Mouse (Mus musculus) liver, embryonic 15.5 days (tissue): Measurements from ENCODE around the gene Zbtb20. TPM values are rescaled to one million over a fixed set of nuclear protein-coding genes. Genes with fewer than 3 reads are reported as not detected.

Experiments used
- ATAC-seq: fragments of 200-750 bp; cut with Nextera tagmentation; 2 replicates; pipeline ENCODE4 v1.8.0; 2017; ENCODE audit warnings: moderate number of reproducible peaks, mild to moderate bottlenecking, moderate library complexity; ENCODE audit not compliant: insufficient read depth
- H3K27ac ChIP-seq: fragments of 300-500 bp; sonication (generic); replicated peaks from 2 replicates; pipeline ENCODE4 v1.5.1; 2015; ENCODE audit warnings: mild to moderate bottlenecking, inconsistent platforms
- H3K27me3 ChIP-seq: fragments of 300-500 bp; sonication (generic); 2 replicates; pipeline ENCODE4 v1.6.1; 2015; ENCODE audit warnings: mild to moderate bottlenecking, inconsistent platforms
- H3K36me3 ChIP-seq: fragments of 300-500 bp; sonication (generic); replicated peaks from 2 replicates; pipeline ENCODE4 v1.6.1; 2015; ENCODE audit warnings: moderate library complexity, mild to moderate bottlenecking, inconsistent platforms
- H3K4me1 ChIP-seq: fragments of 300-500 bp; sonication (generic); replicated peaks from 2 replicates; pipeline ENCODE4 v1.6.1; 2015; ENCODE audit warnings: inconsistent platforms
- H3K4me2 ChIP-seq: fragments of 300-500 bp; sonication (generic); 2 replicates; pipeline ENCODE4 v1.6.1; 2015; ENCODE audit warnings: moderate library complexity, mild to moderate bottlenecking, inconsistent platforms
- H3K4me3 ChIP-seq: fragments of 300-500 bp; sonication (generic); replicated peaks from 2 replicates; pipeline ENCODE4 v1.5.1; 2015; ENCODE audit warnings: mild to moderate bottlenecking, inconsistent platforms
- H3K9ac ChIP-seq: fragments of 300-500 bp; sonication (generic); 2 replicates; pipeline ENCODE4 v1.6.1; 2015; ENCODE audit warnings: moderate library complexity, mild to moderate bottlenecking, inconsistent platforms
- H3K9me3 ChIP-seq: fragments of 300-500 bp; sonication (generic); replicated peaks from 2 replicates; pipeline ENCODE4 v1.6.1; 2016; ENCODE audit warnings: inconsistent platforms
- WGBS: fragments of 180-500 bp; shearing (Covaris S2); methylation state at CpG from one replicate; pipeline ENCODE4 v1.1.7; 2015; ENCODE audit warnings: mixed read lengths; ENCODE audit not compliant: insufficient replicate concordance; 5-methylcytosine and 5-hydroxymethylcytosine counted together
- polyA plus RNA-seq: library from polyadenylated mRNA; unstranded; fragments of >200 nt; fragmentation: Nextera tagmentation; extraction: Ambion mirVana; gene quantifications from 2 replicates; pipeline ENCODE4 v1.2.1, GENCODE M21; 2015

The Zbtb20 gene
- polyA plus RNA-seq, 1 experiment from 2014 or later = 5.1 TPM

GRCm38 (mm10) chr16:43592801-43593200 is 717.1 kb downstream of the Zbtb20 start:
- Histone ChIP-seq H3K9ac (no peak overlapping the region), H3K27me3 (no peaks in the 10 kb centered on the region), H3K9me3 (no peaks in the 10 kb centered on the region), H3K27ac (no peak overlapping the region), H3K36me3 (no peaks in the 10 kb centered on the region), H3K4me3 (no peak overlapping the region), H3K4me2 (no peak overlapping the region), H3K4me1 (no peaks in the 10 kb centered on the region)
- ATAC-seq = no peak
- 5% methylated on average over 1 of the region's 1 CpGs for WGBS

DNA sequence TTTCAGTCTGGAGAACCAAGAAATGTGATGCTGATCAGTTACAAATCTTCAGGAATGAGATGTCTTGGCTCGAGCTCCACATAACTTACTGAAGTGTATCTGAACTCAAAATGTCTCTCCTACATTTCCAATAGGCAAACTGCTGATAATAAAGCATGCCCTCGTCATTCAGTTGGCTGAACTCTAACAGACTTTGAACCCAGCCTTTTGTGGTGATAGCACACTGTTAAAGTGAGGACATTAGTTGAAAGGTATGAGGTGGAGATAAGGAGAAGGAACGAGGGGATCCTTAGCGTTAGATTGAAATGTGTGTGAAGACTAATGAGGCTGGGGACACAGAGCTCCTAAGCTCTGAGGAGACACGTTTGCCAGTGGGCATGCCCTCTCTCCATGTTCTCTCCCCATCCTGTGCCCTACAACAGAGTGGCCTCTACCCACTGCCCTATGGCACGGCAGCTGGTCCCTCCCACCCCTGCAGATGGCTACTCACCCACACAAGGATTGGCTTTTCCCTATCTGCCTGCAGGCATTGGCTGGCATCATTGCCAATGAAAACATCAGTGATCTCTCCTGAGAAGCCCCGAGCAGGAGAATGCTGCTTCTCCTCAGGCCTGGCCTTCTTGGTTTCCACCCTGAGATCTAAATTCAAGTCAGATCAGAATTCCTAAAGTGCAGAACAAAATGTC is 721.8 kb downstream of the Zbtb20 start:
- Histone ChIP-seq H3K36me3 (no peaks in the 10 kb centered on the region), H3K9ac (no peak overlapping the region), H3K4me1 (no peaks in the 10 kb centered on the region), H3K27ac (no peak overlapping the region), H3K27me3 (no peaks in the 10 kb centered on the region), H3K4me2 (no peak overlapping the region), H3K4me3 (no peak overlapping the region), H3K9me3 (no peaks in the 10 kb centered on the region)
- 52% methylated on average over 7 of the region's 7 CpGs for WGBS
- ATAC-seq = no peak

DNA sequence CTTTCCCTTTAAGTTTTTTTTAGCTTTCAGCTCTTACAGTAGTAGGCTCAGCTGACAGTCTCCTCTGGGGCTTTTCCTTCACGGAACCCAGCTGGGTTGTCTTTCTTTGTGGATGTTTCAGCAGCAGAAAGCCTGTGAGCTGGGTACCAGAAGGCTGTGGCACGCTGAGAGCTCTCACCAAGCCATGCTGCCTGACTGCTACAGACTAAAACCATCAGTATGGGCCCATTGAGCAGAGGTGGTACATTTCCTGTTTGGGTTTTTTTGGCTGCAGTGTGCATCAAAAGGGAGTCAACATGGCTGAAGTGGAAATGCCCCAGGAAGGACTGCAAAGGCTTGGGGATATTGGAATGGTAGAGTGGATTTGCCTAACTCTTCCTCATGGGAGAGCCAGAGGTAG is 724.0 kb downstream of the Zbtb20 start:
- Histone ChIP-seq H3K4me3 (no peak overlapping the region), H3K27ac (no peak overlapping the region), H3K4me2 (no peak overlapping the region)

GRCm38 (mm10) chr16:43602573-43602972 is 726.9 kb downstream of the Zbtb20 start:
- H3K36me3 ChIP-seq = no peaks in the 10 kb centered on the region
- WGBS = 58% methylated on average over 4 of the region's 4 CpGs
- H3K4me2 ChIP-seq = no peak overlapping the region
- H3K9me3 ChIP-seq = no peaks in the 10 kb centered on the region
- H3K4me3 ChIP-seq = no peak overlapping the region
- H3K4me1 ChIP-seq = no peaks in the 10 kb centered on the region
- no peaks in the 10 kb centered on the region for H3K27me3 ChIP-seq
- no peak for ATAC-seq
- H3K27ac ChIP-seq = no peak overlapping the region
- no peak overlapping the region for H3K9ac ChIP-seq

More for the DNA sequence above, 724.0 kb downstream of the Zbtb20 start:
- no peaks in the 10 kb centered on the region for H3K36me3 ChIP-seq
- no peaks in the 10 kb centered on the region for H3K27me3 ChIP-seq
- no peak overlapping the region for H3K9ac ChIP-seq
- no peaks in the 10 kb centered on the region for H3K4me1 ChIP-seq
- no peak for ATAC-seq
- WGBS = 55% methylated on average over 2 of the region's 2 CpGs
- no peaks in the 10 kb centered on the region for H3K9me3 ChIP-seq

GRCm38 (mm10) chr16:43603591-43604141 is 728.0 kb downstream of the Zbtb20 start:
- H3K9ac ChIP-seq = no peak overlapping the region
- H3K36me3 ChIP-seq = no peaks in the 10 kb centered on the region
- no peak overlapping the region for H3K4me2 ChIP-seq
- no peak overlapping the region for H3K27ac ChIP-seq
- H3K4me1 ChIP-seq = no peaks in the 10 kb centered on the region
- no peaks in the 10 kb centered on the region for H3K9me3 ChIP-seq
- no peaks in the 10 kb centered on the region for H3K27me3 ChIP-seq
- WGBS = 31% methylated on average over 9 of the region's 9 CpGs
- no peak for ATAC-seq
- H3K4me3 ChIP-seq = no peak overlapping the region

DNA sequence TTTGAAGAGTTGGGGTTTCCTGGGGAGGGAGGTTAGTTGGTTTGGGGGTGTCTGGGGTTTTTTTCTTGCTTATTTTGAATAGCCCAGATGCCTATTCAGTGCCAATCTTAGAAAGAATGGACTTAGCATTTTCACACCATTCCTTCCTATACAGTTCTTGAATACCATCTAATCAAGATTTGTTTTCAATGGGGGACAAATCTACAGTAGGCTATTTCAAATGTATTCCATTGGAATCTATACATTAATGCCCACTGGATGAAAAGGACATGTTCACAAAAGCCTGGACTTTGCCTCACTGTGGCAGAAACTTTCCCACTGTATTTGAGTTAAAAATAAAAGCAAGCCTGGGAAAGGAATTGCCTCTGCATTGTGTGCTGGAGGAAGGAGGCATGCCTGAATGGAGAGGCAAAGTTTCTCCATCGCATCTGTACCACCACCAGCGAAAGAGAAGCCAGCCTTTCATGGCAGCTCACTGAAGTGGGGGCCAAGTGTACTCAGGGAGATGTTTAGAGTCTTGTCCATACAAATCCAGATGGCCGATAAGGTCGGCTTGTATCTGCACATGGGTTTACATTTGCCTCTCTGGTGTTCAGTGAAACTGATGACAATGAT is 728.8 kb downstream of the Zbtb20 start:
- ATAC-seq = no peak
- Histone ChIP-seq H3K4me3 (no peak overlapping the region), H3K4me1 (no peaks in the 10 kb centered on the region), H3K27me3 (no peaks in the 10 kb centered on the region), H3K9me3 (no peaks in the 10 kb centered on the region), H3K36me3 (no peaks in the 10 kb centered on the region), H3K27ac (no peak overlapping the region), H3K9ac (no peak overlapping the region), H3K4me2 (no peak overlapping the region)
- WGBS = 53% methylated on average over 4 of the region's 4 CpGs

DNA sequence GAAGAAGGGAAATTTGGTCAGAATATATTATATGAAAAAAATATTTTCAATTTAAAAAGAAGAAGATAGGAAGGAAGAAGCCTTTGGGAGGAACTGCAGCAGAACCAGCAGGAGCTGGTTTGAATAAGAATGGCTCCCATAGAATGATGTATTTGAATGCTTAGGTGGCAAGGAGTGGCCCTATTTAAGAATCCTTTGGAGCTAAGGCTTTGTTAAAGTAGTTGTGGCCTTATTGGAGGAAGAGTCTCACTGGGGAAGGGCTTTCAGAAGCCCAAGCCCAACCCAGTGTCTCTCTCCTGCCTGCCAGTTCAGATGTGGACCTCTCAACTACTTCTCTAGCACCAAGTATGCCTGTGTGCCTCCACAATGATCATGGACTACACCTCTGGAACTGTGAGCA is 731.4 kb downstream of the Zbtb20 start:
- Histone ChIP-seq H3K27me3 (no peaks in the 10 kb centered on the region), H3K4me2 (no peak overlapping the region), H3K36me3 (no peaks in the 10 kb centered on the region), H3K4me3 (no peak overlapping the region), H3K9me3 (no peaks in the 10 kb centered on the region), H3K27ac (no peak overlapping the region), H3K4me1 (no peaks in the 10 kb centered on the region), H3K9ac (no peak overlapping the region)
- ATAC-seq = no peak

DNA sequence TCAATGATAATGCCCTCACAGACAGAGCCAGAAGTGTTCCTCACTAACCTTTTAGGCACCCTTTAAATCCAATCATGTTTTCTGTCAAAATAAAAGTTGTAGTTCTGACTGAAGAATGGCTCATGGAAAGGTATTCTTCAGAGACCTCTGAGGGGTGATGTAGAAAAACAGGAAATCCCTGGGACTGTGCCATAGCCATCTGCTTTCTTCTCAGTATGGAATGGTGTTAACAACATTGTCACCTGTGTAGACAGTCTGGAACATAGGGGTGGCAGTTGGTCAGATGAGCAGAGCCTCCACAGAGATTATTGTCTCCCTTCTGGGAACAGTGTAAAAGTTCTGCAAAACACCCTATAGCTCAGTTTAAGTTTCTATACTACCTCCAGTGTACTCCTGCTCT is 732.4 kb downstream of the Zbtb20 start:
- Histone ChIP-seq H3K27me3 (no peaks in the 10 kb centered on the region), H3K9me3 (no peaks in the 10 kb centered on the region), H3K4me2 (no peak overlapping the region), H3K4me1 (no peaks in the 10 kb centered on the region), H3K27ac (no peak overlapping the region), H3K4me3 (no peak overlapping the region), H3K9ac (no peak overlapping the region), H3K36me3 (no peaks in the 10 kb centered on the region)
- ATAC-seq = no peak

DNA sequence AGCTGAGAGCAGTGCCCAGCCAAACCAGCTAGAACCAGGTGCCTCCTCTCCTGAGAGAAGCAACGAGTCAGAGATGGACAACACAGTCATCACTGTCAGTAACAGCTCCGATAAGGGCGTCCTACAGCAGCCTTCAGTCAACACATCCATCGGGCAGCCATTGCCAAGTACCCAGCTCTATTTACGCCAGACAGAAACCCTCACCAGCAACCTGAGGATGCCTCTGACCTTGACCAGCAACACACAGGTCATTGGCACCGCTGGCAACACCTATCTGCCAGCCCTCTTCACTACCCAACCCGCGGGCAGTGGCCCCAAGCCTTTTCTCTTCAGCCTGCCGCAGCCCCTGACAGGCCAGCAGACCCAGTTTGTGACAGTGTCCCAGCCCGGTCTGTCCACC is 734.7 kb downstream of the Zbtb20 start:
- Histone ChIP-seq H3K27me3 (no peaks in the 10 kb centered on the region), H3K4me1 (no peaks in the 10 kb centered on the region), H3K4me2 (no peak overlapping the region), H3K9ac (no peak overlapping the region), H3K4me3 (no peak overlapping the region), H3K9me3 (no peaks in the 10 kb centered on the region), H3K36me3 (no peaks in the 10 kb centered on the region), H3K27ac (no peak overlapping the region)
- 64% methylated on average over 10 of the region's 10 CpGs for WGBS
- ATAC-seq = no peak

- Histone ChIP-seq H3K27me3 (no peaks in the 10 kb centered on the region), H3K9ac (no peak overlapping the region), H3K27ac (no peak overlapping the region), H3K4me1 (no peaks in the 10 kb centered on the region), H3K4me3 (no peak overlapping the region), H3K9me3 (no peaks in the 10 kb centered on the region), H3K36me3 (no peaks in the 10 kb centered on the region), H3K4me2 (no peak overlapping the region)
- 62% methylated on average over 4 of the region's 4 CpGs for WGBS
- ATAC-seq = no peak
These were observed 740.7 kb downstream of the Zbtb20 start for GRCm38 (mm10) chr16:43616348-43616747.

- WGBS = 68% methylated on average over 6 of the region's 6 CpGs
- Histone ChIP-seq H3K9me3 (no peaks in the 10 kb centered on the region), H3K4me1 (no peaks in the 10 kb centered on the region), H3K4me3 (no peak overlapping the region), H3K9ac (no peak overlapping the region), H3K27me3 (no peaks in the 10 kb centered on the region), H3K36me3 (no peaks in the 10 kb centered on the region), H3K27ac (no peak overlapping the region), H3K4me2 (no peak overlapping the region)
- no peak for ATAC-seq
These were observed 741.7 kb downstream of the Zbtb20 start for GRCm38 (mm10) chr16:43617346-43617745.

DNA sequence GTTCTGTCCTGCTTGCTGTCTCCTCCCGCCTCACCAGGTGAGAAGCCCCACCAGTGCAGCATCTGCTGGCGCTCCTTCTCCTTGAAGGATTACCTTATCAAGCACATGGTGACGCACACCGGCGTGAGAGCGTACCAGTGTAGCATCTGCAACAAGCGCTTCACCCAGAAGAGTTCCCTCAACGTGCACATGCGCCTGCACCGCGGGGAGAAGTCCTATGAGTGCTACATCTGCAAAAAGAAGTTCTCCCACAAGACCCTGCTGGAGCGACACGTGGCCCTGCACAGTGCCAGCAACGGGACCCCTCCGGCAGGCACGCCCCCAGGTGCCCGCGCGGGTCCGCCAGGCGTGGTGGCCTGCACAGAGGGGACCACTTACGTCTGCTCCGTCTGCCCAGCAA is 742.6 kb downstream of the Zbtb20 start:
- Histone ChIP-seq H3K9ac (no peak overlapping the region), H3K27ac (no peak overlapping the region), H3K4me1 (no peaks in the 10 kb centered on the region), H3K4me2 (no peak overlapping the region), H3K9me3 (no peaks in the 10 kb centered on the region), H3K36me3 (no peaks in the 10 kb centered on the region), H3K4me3 (no peak overlapping the region), H3K27me3 (no peaks in the 10 kb centered on the region)
- no peak for ATAC-seq
- WGBS = 75% methylated on average over 23 of the region's 23 CpGs
